Mouse (Mus musculus): Measurements from ENCODE around the gene Bnip1.

Bnip1 gene

GRCm38 (mm10) chr17:26794744-26795143 is 13.9 kb downstream of the Bnip1 start:
- DNase-seq: peak; percentile 78 to 82

GRCm38 (mm10) chr17:26795386-26795785 is 14.5 kb downstream of the Bnip1 start:
- no peak for DNase-seq

- DNase-seq: no peak
These were observed 16.7 kb downstream of the Bnip1 start for GRCm38 (mm10) chr17:26797379-26798128.

DNA sequence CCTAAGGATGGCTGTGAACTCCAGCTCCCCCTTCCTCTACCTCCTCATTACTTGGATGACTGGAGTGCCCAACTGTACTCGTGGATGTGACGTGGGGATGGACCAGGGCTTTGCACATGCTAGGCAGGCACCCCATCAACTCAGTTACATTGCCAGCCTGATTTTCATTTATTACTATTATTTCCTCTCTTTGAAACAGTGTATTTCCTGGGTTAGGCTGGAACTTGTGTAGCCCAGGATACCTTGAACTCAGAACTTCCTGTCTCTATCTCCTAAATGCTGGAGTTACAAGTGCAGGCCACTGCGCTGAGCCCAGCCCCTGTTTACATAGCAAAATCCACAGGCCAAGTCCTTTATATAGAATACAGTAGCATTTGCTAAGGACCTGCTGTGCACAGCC is 22.0 kb downstream of the Bnip1 start:
- no peak for DNase-seq

GRCm38 (mm10) chr17:26812607-26813006 is 31.7 kb downstream of the Bnip1 start:
- DNase-seq: no peak

- no peak for DNase-seq
These were observed 32.6 kb downstream of the Bnip1 start for GRCm38 (mm10) chr17:26813497-26813896.

DNA sequence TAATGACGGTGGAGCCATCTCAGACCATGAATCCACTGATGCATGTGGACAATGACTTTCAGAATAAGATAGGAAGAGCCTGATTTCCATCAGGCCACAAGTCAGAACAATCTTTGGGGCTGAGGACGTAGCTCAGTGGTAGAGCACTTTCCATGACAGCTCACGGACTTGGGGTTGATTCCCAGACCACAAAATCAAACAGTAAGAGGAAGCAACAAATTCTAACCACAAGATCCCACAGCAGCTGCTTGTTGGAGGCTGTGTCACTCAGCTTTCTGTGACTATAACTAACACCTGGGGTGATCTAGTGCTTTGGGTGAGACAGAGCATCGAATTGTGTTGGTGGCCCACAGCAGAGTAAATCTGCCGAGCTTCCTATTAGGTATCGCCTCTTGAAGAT is 35.9 kb downstream of the Bnip1 start:
- no peak for DNase-seq

GRCm38 (mm10) chr17:26817776-26818175 is 36.9 kb downstream of the Bnip1 start:
- DNase-seq: no peak

- DNase-seq: no peak
These were observed 45.3 kb downstream of the Bnip1 start for GRCm38 (mm10) chr17:26826131-26826530.

- no peak for DNase-seq
These were observed 52.9 kb downstream of the Bnip1 start for GRCm38 (mm10) chr17:26833806-26834205.

DNA sequence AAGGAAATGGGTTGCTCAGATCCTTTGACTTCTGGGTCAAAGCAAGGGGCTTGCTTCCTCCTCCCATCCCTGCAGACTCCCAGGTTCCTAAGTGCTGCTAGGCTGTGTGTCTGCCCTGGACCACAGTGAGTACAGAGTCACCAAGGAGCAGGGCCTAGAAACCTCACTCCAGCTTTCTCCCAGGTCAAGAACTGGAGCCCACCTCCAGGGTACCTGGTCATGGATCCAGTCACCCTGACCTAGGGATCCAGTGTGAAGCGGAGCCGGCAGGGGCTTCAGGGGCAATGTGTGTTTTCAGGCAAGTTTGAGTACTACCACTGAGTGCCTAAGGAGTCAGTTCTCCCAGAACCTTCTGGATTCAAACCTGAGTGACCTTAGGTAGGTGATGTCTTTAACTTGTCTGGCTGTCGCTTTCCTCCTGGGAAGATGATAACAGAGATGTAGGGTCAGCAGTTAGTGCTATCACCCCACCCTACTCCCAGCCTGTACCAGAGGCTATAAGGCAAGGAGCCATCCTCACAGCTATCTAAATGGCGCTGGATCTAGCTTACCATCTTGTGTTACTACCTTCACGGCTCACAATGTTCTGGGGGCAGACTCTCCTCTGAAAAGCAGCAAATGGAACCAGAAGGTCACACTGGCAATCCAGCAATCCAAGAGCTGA is 53.6 kb downstream of the Bnip1 start:
- no peak for DNase-seq

GRCm38 (mm10) chr17:26834966-26835755 is 54.3 kb downstream of the Bnip1 start:
- DNase-seq: no peak

- no peak for DNase-seq
These were observed 55.1 kb downstream of the Bnip1 start for GRCm38 (mm10) chr17:26835956-26836355.

GRCm38 (mm10) chr17:26836377-26836776 is 55.5 kb downstream of the Bnip1 start:
- no peak for DNase-seq

DNA sequence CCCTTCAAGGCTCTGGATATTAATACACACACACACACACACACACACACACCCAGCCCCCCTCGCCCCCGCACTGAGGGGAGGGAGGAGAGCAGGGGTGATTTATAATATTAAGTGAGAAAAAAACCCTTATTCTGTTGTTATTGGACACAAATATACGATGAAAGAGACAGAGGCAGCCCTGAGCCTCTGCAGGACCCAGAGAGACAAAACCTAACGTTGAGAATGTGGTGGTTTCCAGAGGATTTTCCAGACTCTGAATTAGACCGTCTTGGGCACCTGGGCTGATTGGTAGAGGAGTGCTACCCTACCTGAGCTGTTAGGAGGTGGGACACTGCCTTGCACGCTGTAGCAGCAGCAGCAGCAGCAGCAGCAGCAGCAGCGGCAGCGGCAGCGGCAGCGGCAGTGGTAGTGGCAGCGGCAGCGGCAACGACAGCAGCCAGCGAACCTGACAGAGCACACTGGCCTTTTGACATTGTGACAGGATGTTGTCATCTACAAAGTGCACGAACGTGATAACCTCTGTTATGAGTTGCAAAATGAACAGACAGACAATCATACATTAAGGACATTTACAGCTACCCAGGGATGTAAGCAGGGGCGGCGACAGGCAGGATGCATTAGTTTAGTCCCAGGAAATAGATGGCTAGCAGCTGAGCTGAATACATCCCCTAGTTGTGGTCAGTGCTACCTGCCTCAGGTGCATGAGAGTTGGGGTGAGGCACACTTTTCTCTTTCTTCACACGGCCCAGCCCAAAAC is 56.1 kb downstream of the Bnip1 start:
- no peak for DNase-seq

- DNase-seq: no peak
These were observed 56.7 kb downstream of the Bnip1 start for GRCm38 (mm10) chr17:26837546-26837985.

GRCm38 (mm10) chr17:26838191-26838910 is 57.5 kb downstream of the Bnip1 start:
- DNase-seq: no peak

DNA sequence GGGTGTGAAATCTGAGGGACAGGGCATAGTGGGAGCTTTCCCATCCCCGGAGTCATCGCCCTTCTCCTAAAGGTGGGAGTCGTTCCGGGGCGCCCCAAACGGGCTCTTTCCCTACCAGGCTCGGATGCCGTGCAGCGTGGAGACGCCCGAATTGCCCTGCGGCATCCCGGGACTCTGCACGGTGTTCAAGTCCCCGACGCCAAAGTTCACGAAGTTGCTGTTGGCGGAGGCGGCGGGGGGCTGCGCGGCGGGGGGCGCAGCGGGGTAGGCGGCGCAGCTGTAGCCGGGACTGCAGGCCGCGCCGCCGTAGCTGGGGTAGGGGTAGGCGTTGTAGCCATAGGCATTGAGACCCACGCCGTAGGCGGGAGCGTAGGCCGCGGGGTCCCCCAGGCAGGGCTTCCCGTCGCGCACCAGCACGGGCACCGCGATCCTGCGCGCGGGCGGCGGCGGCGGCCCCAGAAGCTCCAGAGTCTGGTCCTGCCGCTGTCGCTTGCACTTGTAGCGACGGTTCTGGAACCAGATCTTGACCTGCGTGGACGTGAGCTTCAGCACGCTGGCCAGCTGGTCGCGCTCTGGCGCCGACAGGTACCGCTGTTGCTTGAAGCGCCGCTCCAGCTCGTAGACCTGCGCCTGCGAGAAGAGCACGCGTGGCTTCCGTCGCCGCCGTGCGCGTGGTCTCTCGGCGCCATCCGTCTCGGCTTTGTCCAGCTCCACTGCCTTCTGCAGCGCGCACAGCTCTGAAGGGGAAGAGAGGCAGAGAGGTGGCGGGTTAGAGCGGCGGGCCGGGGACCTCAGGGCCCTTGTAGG is 58.2 kb downstream of the Bnip1 start:
- DNase-seq: peak in 1 of 2 experiments; percentile 39

DNA sequence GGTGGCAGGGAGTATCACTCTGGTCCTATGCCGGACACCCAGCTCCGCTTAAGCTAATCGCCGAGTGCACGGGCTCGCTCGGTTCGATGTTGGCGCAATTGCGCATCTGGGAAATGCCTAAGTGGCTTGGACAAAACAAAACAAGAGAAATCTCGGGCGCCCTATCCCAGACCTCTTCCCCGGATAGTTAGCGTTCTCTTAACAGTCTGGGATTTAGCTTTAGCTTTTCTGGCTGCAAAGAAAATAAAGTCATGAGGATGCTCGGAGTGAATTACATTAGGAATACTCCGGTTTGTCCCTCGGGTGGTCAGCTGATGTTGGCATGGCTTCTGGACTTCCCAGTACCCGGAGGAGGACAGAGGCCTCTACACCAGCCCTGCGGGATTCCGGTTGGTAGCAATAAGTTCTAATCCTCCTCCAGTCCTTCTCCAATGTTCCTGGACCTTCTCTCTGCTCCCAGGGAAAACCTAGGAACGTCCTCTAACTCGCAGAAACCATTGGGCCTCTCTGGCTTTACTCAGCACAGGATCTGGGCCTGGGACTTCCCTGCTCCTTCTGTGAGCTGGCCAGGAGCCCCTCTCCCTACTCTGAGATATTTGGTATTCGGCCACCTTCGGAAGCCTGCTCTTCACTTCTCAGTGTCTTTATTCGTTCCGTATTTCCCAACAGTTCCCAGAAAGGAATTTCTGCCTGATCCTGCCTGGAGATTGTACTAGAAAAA is 59.0 kb downstream of the Bnip1 start:
- DNase-seq: no peak

- no peak for DNase-seq
These were observed 59.5 kb downstream of the Bnip1 start for GRCm38 (mm10) chr17:26840439-26840780.
